Mouse (Mus musculus) hematopoietic stem cell, adult 5-6 weeks (primary cell): ENCODE measurements around the gene Gm13305. TPM values are rescaled to one million over a fixed set of nuclear protein-coding genes. Genes with fewer than 3 reads are reported as not detected.
"Not testable (repeated sequence)": the region's sequence is repeated elsewhere in the genome, so short reads cannot be mapped to it uniquely, and the experiment has no call there.

Source experiments
- ATAC-seq, 2 experiments: fragments of 125-278 bp in 1 of 2; replicated peaks in 1 of 2; 2 replicates each; pipeline ENCODE4 v1.8.0; 2016 to 2017; ENCODE audit warnings: inconsistent platforms in 2 of 2, mild to moderate bottlenecking in 2 of 2, moderate number of reproducible peaks in 2 of 2, low read depth in 1 of 2, moderate TSS enrichment in 1 of 2; ENCODE audit not compliant: low FRiP score in 2 of 2, poor library complexity in 2 of 2, severe bottlenecking in 2 of 2, insufficient read depth in 1 of 2, low TSS enrichment in 1 of 2
- total RNA-seq: library from RNA; stranded (forward); fragments of 172-1452, 232-1000 nt; gene quantifications from 2 replicates; pipeline ENCODE4 v1.2.3, GENCODE M21; 2017

Gene Gm13305
- not detected in 2 replicates for total RNA-seq

DNA sequence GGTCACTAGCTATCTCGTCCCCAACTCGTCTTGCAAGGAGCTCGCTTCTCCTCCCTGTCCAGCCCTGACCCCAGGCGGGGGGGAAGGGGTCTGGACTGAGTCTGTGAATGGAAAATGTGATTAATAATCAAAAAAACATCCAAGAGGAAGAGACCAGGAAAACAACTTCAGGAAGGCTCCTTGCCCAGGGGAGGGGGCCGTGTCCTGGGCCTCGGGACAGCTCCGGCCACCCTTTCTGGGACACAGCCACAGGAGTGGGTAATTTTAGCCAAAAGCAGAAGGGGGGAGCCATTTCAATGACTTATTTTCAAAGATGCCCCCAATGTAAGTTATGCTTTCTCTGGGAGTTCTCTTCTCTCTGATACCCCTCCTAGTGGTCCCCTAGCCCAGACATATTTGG is at the start of gene Gm13305:
Gene Gm13305 (minus strand): TSS at position 101 of the 400 bp plus-strand sequence.
- ATAC-seq: not testable (repeated sequence)

DNA sequence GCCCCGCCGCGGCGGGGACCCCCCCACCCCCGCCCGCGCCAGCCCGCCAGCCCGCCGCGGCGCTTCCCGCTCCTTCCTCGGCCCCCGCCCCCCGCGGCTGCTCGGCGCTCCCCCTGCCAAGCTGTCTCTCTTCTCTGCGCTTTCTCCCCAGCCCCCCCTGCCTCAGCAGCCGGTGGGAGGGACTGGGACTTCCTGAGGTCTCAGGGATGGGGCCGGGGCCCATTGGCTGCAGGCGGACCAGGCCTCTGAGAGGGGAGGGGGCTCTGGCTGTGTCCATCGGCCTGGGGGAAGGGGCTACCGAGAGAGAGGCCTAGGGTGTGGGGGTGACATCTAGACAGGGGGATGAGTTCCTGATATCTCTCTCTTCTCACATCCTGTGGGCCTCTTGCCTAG is 16.6 kb upstream of the Gm13305 start:
- not testable (repeated sequence) for ATAC-seq

DNA sequence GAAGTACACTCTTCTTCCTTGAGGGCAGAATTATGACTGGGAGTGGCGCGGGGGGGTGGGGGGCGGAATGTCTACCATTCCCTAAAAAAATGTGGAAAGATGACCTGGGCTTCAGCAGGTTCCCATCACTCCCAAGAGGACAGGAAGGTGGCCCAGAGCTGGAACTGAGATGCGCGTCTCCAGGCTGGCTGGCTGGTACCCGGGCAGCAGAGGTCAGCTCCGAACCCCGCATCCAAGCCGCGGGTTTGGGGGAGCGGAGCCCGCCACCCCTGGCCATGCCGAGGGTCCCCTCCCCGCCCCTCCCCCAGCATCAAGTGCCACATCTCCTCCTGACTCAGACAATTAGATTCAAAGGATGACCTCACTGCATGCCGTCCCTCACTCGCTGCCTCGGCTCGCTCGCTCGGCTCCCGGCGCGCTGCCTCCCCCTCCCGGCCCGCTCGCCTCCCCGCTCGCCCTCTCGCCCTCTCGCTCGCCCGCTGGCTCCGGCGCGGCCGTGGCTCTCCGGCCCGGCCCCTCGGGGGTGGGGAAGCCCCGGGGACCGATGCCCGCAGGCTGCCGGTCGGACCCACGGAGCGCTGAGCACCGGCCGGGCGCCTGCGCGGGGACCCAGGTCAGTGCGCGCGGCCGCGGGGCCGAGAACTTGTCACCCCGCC is 16.0 kb upstream of the Gm13305 start:
- ATAC-seq: not testable (repeated sequence)

DNA sequence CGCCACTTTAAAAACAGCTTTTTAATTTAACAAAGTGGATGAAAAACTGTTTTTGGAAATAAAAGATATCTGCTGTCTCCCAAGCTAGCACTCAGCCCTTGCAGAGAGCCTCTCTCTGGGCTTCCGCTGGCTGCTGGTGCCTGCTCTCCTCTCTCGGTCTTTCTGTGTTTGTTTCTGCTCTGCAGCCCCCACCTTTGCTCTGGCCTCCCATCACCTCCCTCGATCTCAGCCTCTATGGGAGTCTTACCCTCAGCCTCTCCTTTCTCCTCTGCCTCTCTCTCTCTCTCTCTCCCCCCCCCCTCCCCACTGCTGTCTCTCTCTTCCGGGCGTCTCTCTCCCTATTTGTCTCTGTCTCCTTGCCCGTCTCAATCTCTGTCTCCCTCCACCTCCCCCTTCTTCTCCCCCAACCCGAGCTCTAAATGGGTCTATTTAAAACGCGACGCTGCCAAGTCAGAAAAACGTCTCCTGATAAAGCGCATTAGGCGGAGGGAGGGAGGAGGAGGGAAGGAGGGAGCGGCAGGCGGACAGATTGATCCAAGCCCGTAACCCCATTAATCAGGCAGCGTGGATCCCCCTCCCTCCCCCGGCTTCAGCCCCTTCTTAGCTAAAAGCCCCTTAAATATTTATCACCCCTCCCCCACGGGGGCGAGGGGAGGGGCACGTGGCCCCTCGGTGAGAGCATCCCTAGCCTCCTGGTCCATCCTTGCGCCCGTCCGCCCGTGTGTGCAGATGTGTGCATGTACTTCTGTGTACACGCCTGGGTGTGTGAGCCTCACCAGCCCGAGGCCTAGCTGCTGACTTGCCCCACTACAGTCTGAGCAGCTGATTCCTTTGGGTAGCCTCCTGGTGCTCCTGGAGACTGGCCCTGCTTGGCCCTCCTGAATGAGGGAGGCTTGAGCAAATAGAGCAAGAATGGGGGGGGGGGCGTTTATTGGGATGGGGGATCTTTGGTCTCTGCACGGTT is 15.1 kb upstream of the Gm13305 start:
- not testable (repeated sequence) for ATAC-seq

DNA sequence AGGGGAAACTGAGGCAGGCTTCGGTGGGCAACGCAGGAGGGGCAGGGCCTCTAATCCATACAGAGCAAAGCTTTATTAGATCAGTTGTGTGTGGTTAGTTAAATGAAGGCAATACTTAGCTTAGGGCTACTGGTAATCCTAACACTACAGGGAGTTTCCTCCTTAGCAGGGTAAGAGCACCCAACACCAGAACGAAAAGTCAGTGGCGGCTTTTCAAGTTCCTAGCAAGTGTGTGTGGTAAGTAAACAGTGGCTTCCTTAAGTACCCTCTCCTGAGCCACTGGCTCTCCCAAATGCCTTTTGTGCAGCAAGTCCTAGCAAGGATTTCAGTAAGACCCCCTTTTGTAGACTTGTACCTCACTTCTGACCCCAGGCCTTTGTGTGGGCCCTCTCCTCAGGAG is 9.8 kb upstream of the Gm13305 start:
- ATAC-seq: not testable (repeated sequence)

DNA sequence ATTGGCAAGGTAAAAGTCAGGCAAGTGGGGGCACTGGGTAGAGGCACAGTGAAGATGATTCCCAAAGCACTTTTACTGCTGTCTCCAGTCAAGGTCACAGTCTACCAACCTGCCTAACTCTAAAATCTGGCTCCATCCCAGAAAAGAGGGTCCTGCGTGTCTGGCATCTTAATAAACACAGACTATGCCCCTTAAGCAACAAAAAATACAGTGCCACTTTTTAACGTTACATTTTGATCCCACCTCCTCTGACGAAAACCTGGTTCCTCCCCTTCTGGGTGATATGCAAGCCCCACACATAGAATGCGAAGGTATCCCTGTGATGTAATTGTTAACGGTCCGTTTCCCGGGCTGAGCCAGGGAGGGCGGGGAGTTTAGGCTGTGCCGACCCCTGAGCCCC is 15.3 kb downstream of the Gm13305 start, which contains the start of gene Gm13306:
Gene Gm13306 (plus strand): TSS at position 301 of the 400 bp plus-strand sequence.
- not testable (repeated sequence) for ATAC-seq

DNA sequence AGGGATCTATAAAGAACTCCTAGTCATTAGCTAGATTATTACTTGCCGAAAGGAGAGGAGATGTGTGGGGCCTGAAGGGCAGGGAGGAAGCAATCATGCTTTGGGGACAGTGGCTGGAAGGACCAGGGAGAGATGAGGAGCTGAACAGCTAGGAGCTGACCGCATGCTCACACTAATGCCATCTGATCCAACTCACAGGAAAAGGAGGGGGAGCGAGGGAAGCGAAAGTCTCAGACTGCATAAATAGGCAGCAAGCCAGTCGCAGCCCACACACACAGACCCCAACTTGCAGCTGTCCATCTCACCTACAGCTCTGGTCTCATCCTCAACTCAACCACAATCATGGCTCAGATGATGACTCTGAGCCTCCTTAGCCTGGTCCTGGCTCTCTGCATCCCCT is 53.9 kb downstream of the Gm13305 start, which contains the start of gene Gm13304:
Gene Gm13304 (plus strand): TSS at position 301 of the 400 bp plus-strand sequence.
- ATAC-seq: not testable (repeated sequence)

Other genes with a start within 250 kb of the Gm13305 start
- 1.8 and 2.3 TPM in 2 replicates for gene Gm20878, start 227.0 kb downstream of the Gm13305 start, total RNA-seq
- gene Fam205a4, start 202.5 kb downstream of the Gm13305 start, total RNA-seq: not detected in 2 replicates
- 0.40 and 0.56 TPM in 2 replicates for gene Gm21093, start 133.9 kb downstream of the Gm13305 start, total RNA-seq
- not detected in 2 replicates for gene Gm3893, start 77.4 kb downstream of the Gm13305 start, total RNA-seq
- gene Gm13304, start 53.8 kb downstream of the Gm13305 start, total RNA-seq: not detected in 2 replicates
- gene Gm13306, start 15.2 kb downstream of the Gm13305 start, total RNA-seq: not detected in 2 replicates
- not detected in 2 replicates for gene Gm10600, start 72.0 kb upstream of the Gm13305 start, total RNA-seq
- not detected in 2 replicates for gene Ccl21b, start 87.2 kb upstream of the Gm13305 start, total RNA-seq
- gene Gm21953, start 125.7 kb upstream of the Gm13305 start, total RNA-seq: not detected in 2 replicates
- gene Fam205a3, start 149.7 kb upstream of the Gm13305 start, total RNA-seq: 0.30 TPM in 1 of 2 replicates, not detected in the other